Mouse (Mus musculus): ENCODE data around the gene Vamp8.

DNA sequence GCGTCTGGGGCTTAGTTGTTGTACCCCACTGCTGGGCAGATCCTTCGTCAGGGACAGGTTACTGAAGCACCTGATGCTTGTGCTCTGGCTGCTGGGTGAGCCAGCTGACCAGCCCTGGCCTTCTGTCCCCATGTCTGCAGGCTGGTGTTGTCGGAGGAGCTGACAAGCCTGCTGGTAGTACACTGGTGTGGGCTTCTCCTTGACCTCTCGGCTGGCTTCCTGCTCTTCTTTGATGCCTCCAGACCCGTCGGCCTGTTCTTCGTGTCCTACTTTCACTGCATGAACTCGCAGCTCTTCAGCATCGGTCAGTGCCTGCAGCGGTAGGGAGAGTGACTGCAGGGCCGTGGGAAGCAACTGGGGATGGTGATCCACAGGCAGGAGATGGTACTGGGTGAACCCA lies 35.1 kb upstream of the Vamp8 start:
- no peak for TF ChIP-seq CTCF (conservative IDR thresholded peaks at IDR 0.05; ENCODE audit: low read length)
- TF ChIP-seq NANOG (IDR thresholded peaks at IDR 0.05; ENCODE audit: borderline replicate concordance, low read length) = no peak
- TF ChIP-seq POU5F1 (IDR thresholded peaks at IDR 0.05; ENCODE audit: borderline replicate concordance, low read length) = no peak

All from E14TG2a.4 (cell line).